Mouse (Mus musculus) myocyte (in vitro differentiated cells): ENCODE results near the gene Pafah1b2.

Source experiments
- MYOD1 ChIP-seq, 3 experiments: IDR thresholded peaks; one replicate each; pipeline ENCODE4 v1.6.1; 2011; ENCODE audit warnings: control low read depth in 2 of 3, low read depth in 2 of 3, mild to moderate bottlenecking in 2 of 3, moderate library complexity in 1 of 3; ENCODE audit not compliant: insufficient read length in 2 of 3, control insufficient read depth in 1 of 3
- MYOG ChIP-seq, 3 experiments: IDR thresholded peaks; one replicate each; pipeline ENCODE4 v1.6.1; 2011; ENCODE audit warnings: control low read depth in 2 of 3, low read depth in 2 of 3, mild to moderate bottlenecking in 2 of 3; ENCODE audit not compliant: insufficient read length in 2 of 3, control insufficient read depth in 1 of 3, insufficient read depth in 1 of 3
- POLR2A ChIP-seq: IDR thresholded peaks from one replicate; pipeline ENCODE4 v1.6.1; 2011; ENCODE audit warnings: low read depth, mild to moderate bottlenecking, control low read depth, moderate library complexity; ENCODE audit not compliant: insufficient read length
- POLR2AphosphoS2 ChIP-seq: IDR thresholded peaks from one replicate; pipeline ENCODE4 v1.6.1; 2011; ENCODE audit warnings: low read depth, control low read depth; ENCODE audit not compliant: insufficient read length
- SRF ChIP-seq: IDR thresholded peaks from one replicate; pipeline ENCODE4 v1.6.1; 2011; ENCODE audit warnings: low read depth; ENCODE audit not compliant: control insufficient read depth, insufficient read length
- TCF3 ChIP-seq: IDR thresholded peaks from one replicate; pipeline ENCODE4 v1.6.1; 2011; ENCODE audit warnings: low read depth, control low read depth; ENCODE audit not compliant: insufficient read length
- USF1 ChIP-seq: IDR thresholded peaks from one replicate; pipeline ENCODE4 v1.6.1; 2011; ENCODE audit warnings: low read depth, mild to moderate bottlenecking, control low read depth, moderate library complexity

- no peak for TF ChIP-seq POLR2A
- TF ChIP-seq POLR2AphosphoS2, result no peak
- TF ChIP-seq MYOG (IDR thresholded peaks at IDR 0.05; ENCODE audit: control insufficient read depth in 1 of 3, insufficient read depth in 1 of 3, insufficient read length in 2 of 3, low read depth in 2 of 3), result no peak
- TF ChIP-seq MYOD1 (IDR thresholded peaks at IDR 0.05; ENCODE audit: control insufficient read depth in 1 of 3, insufficient read length in 2 of 3, low read depth in 2 of 3), result no peak
- no peak for TF ChIP-seq SRF
- no peak for TF ChIP-seq TCF3
- no peak for TF ChIP-seq USF1
Observed at GRCm38 (mm10) chr9:46049525-46049924, 37.0 kb upstream of the Pafah1b2 start.
